Mouse (Mus musculus) thymus, adult 2 months (tissue): ENCODE results near the gene Gstt2.
"Not testable (repeated sequence)": the region's sequence is repeated elsewhere in the genome, so short reads cannot be mapped to it uniquely, and the experiment has no call there.

ENCODE experiments used
- CTCF ChIP-seq: fragments of 200-500 bp; IDR thresholded peaks from 2 replicates; pipeline ENCODE4 v1.5.1; 2012; ENCODE audit warnings: mild to moderate bottlenecking, control low read depth, low read length, moderate library complexity, borderline replicate concordance; ENCODE audit not compliant: control insufficient read depth, poor library complexity, insufficient read depth; ENCODE audit errors: extremely low read depth
- POLR2A ChIP-seq: fragments of 200-500 bp; IDR thresholded peaks from 2 replicates; pipeline ENCODE4 v1.6.1; 2012; ENCODE audit warnings: mild to moderate bottlenecking, low read length, control low read depth, moderate library complexity; ENCODE audit not compliant: control insufficient read depth, poor library complexity, insufficient read depth; ENCODE audit errors: extremely low read depth

- not testable (repeated sequence) for TF ChIP-seq CTCF
- 0 out of 2 replicates have a peak, but pooled peaks have one; percentile 58 for TF ChIP-seq POLR2A
Measured at GRCm38 (mm10) chr10:75859786-75860470, 22.7 kb upstream of the Gstt2 start, which contains the start of gene Mif.
